In the genomic region with DNA sequence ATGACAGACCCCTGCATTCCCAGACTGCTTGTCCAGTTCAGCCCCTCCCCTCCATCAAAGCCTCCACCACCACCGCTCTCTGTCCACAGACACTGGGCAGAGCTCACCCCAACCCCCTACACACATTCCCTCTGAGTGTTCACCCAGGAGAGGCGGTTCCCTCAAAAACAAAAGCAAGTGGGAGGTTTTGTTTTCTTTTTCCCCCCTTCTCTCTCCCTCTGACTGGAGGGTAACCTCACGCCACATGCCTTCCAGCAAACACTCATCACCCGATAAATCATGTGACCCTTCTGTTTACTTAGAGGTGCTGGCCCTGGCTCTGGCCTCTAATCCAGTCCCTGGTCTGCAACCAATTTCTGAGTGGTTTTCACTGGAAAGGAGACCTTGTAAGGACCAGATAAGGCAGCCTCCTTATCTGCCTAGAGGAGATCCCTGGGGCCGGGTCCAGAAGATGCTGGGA, we compare ENCODE assay signal across 8 mouse cellular contexts.
A peak's percentile ranks its signal among the peaks of the same experiment; 100 is the strongest.
DNase-seq lines count a peak whose midpoint lies in the region; ATAC-seq and TF ChIP-seq lines count a peak whose summit lies in the region.

No protein-coding gene starts in this region.

- TF ChIP-seq EP300 in liver, postnatal 0 days (IDR thresholded peaks at IDR 0.05; ENCODE audit: low read depth): 0 out of 2 replicates have a peak, but pooled peaks have one; percentile 38

- H3K9ac ChIP-seq in embryonic facial prominence, embryonic 11.5 days (replicated peaks; ENCODE audit: low read length): no peak overlapping the region
- no peak overlapping the region for H3K9ac ChIP-seq in liver, postnatal 0 days (replicated peaks)

- DNase-seq in adipocyte (ENCODE audit: low spot score): peak; percentile 51
- DNase-seq in embryonic facial prominence, embryonic 11.5 days (ENCODE audit: low spot score): peak; percentile 47
- peak; percentile 81 for DNase-seq in hindlimb bud, embryonic 11.5 days (ENCODE audit: extremely low spot score, low read depth, low spot score)
- DNase-seq in liver, postnatal 0 days: no peak
- DNase-seq in c-Kit-positive CD71-positive TER-119-positive erythroid progenitor cells, embryonic 14.5 days (ENCODE audit: low spot score): no peak
- DNase-seq in thymus, postnatal 25 days: no peak
- DNase-seq in left cerebral cortex, postnatal 36 days (ENCODE audit: low spot score in 2 of 2): no peak
- DNase-seq in right cerebral cortex, postnatal 4 days: no peak

- H3K4me1 ChIP-seq in embryonic facial prominence, embryonic 11.5 days (ENCODE audit: control insufficient read depth, insufficient read depth, low read length): no peaks in the 10 kb centered on the region; the same call in 1 of the 2 replicates
- peaks cover 16% of the 10 kb centered on the region for H3K4me1 ChIP-seq in liver, postnatal 0 days (ENCODE audit: insufficient read depth)

- H3K27ac ChIP-seq in embryonic facial prominence, embryonic 11.5 days (replicated peaks; ENCODE audit: low read depth, low read length): no peak overlapping the region
- no peak overlapping the region for H3K27ac ChIP-seq in liver, postnatal 0 days (ENCODE audit: low read depth)

- no peaks in the 10 kb centered on the region for H3K36me3 ChIP-seq in embryonic facial prominence, embryonic 11.5 days (replicated peaks; ENCODE audit: control insufficient read depth, insufficient read depth, low read depth, low read length)
- no peaks in the 10 kb centered on the region for H3K36me3 ChIP-seq in liver, postnatal 0 days (replicated peaks; ENCODE audit: insufficient read depth, low read length)

- H3K27me3 ChIP-seq in embryonic facial prominence, embryonic 11.5 days (ENCODE audit: control insufficient read depth, insufficient read depth, low read length): no peaks in the 10 kb centered on the region
- no peaks in the 10 kb centered on the region for H3K27me3 ChIP-seq in liver, postnatal 0 days (ENCODE audit: insufficient read depth, low read length)

- H3K4me3 ChIP-seq in embryonic facial prominence, embryonic 11.5 days (ENCODE audit: low read depth, low read length): no peak overlapping the region
- no peak overlapping the region for H3K4me3 ChIP-seq in liver, postnatal 0 days (ENCODE audit: low read depth, low read length)

- peak; percentile 58; the same call in 1 of the 2 replicates for ATAC-seq in embryonic facial prominence, embryonic 11.5 days (replicated peaks; ENCODE audit: insufficient number of reproducible peaks, low FRiP score, low TSS enrichment, low read depth)
- ATAC-seq in liver, postnatal 0 days: peak; percentile 82

- no peak for TF ChIP-seq CTCF in liver, postnatal 0 days (IDR thresholded peaks at IDR 0.05; ENCODE audit: low read depth)

- no peaks in the 10 kb centered on the region for H3K9me3 ChIP-seq in embryonic facial prominence, embryonic 11.5 days (replicated peaks; ENCODE audit: control insufficient read depth, low read length)
- H3K9me3 ChIP-seq in liver, postnatal 0 days (ENCODE audit: low read length): no peaks in the 10 kb centered on the region

- intact Hi-C loops in left cerebral cortex, postnatal 36 days (cut with DNase I): no loop called here

- 13% methylated on average over 5 of the region's 5 CpGs for WGBS in embryonic facial prominence, embryonic 11.5 days
- 43% methylated on average over 5 of the region's 5 CpGs for WGBS in liver, postnatal 0 days (ENCODE audit: insufficient replicate concordance)

- H3K4me2 ChIP-seq in embryonic facial prominence, embryonic 11.5 days (ENCODE audit: low read depth, low read length): no peak overlapping the region
- no peak overlapping the region for H3K4me2 ChIP-seq in liver, postnatal 0 days (ENCODE audit: low read depth, low read length)

Comparison
In these comparisons a context has a peak if more than half of its experiments do, and no peak if none do; other contexts are left out.
1. DNase-seq: peak in adipocyte (single experiment), embryonic facial prominence, embryonic 11.5 days (single experiment) and hindlimb bud, embryonic 11.5 days (single experiment); none in liver, postnatal 0 days (single experiment), c-Kit-positive CD71-positive TER-119-positive erythroid progenitor cells, embryonic 14.5 days (single experiment), thymus, postnatal 25 days (single experiment), left cerebral cortex, postnatal 36 days (0 of 2) and right cerebral cortex, postnatal 4 days (single experiment).